Mouse (Mus musculus) forebrain, embryonic 10.5 days (tissue): ENCODE data around the gene Borcs8. TPM values are rescaled to one million over a fixed set of nuclear protein-coding genes. Genes with fewer than 3 reads are reported as not detected.

Experiments
- DNase-seq: peaks from one replicate; pipeline ENCODE4 v3.0.0-alpha.2; 2017; ENCODE audit warnings: low spot score; ENCODE audit errors: extremely low spot score
- H3K27ac ChIP-seq: fragments of 300-500 bp; sonication (generic); 2 replicates; pipeline ENCODE4 v1.5.1; 2016; ENCODE audit warnings: mild to moderate bottlenecking
- H3K27me3 ChIP-seq: fragments of 300-500 bp; sonication (generic); 2 replicates; pipeline ENCODE4 v1.6.1; 2016; ENCODE audit warnings: mild to moderate bottlenecking; ENCODE audit not compliant: poor library complexity, severe bottlenecking
- H3K36me3 ChIP-seq: fragments of 300-500 bp; sonication (generic); replicated peaks from 2 replicates; pipeline ENCODE4 v1.6.1; 2016; ENCODE audit warnings: mild to moderate bottlenecking, moderate library complexity
- H3K4me1 ChIP-seq: fragments of 300-500 bp; sonication (generic); 2 replicates; pipeline ENCODE4 v1.6.1; 2016
- H3K4me3 ChIP-seq: fragments of 300-500 bp; sonication (generic); 2 replicates; pipeline ENCODE4 v1.5.1; 2016; ENCODE audit warnings: mild to moderate bottlenecking, moderate library complexity
- H3K9me3 ChIP-seq: fragments of 300-500 bp; sonication (generic); 2 replicates; pipeline ENCODE4 v1.6.1; 2016; ENCODE audit warnings: mild to moderate bottlenecking, moderate library complexity
- WGBS: fragments of 180-500 bp; shearing (Covaris S2); methylation state at CpG from one replicate; pipeline ENCODE4 v1.1.7; 2016; 5-methylcytosine and 5-hydroxymethylcytosine counted together
- polyA plus RNA-seq: library from polyadenylated mRNA; unstranded; fragments of >200 nt; fragmentation: Nextera tagmentation; extraction: Ambion mirVana; gene quantifications from 2 replicates; pipeline ENCODE4 v1.2.1, GENCODE M21; 2016

Borcs8 gene
- polyA plus RNA-seq, 1 experiment from 2014 or later: 41.6 TPM

- Histone ChIP-seq H3K4me3 (peak overlapping the region; percentile 65; the same call in 1 of the 2 replicates), H3K27ac (no peak overlapping the region), H3K9me3 (no peaks in the 10 kb centered on the region), H3K36me3 (peaks cover 15% of the 10 kb centered on the region), H3K4me1 (peaks cover 39% of the 10 kb centered on the region), H3K27me3 (peaks cover 13% of the 10 kb centered on the region)
- no peak for DNase-seq
- 93% methylated on average over 7 of the region's 7 CpGs for WGBS
Observed at GRCm38 (mm10) chr8:70171240-70171639, 31.9 kb downstream of the Borcs8 start.

GRCm38 (mm10) chr8:70172043-70172681 is 32.9 kb downstream of the Borcs8 start, which contains the start of gene Tmem161a:
Gene Tmem161a (plus strand): TSS chr8:70172356.
- peak; percentile 89 for DNase-seq
- Histone ChIP-seq H3K4me1 (peaks cover 30% of the 10 kb centered on the region), H3K9me3 (no peaks in the 10 kb centered on the region), H3K4me3 (peak within 1 kb of the TSS; percentile 65), H3K27me3 (peaks cover 4% of the 10 kb centered on the region; the same call in 1 of the 2 replicates), H3K36me3 (peaks cover 25% of the 10 kb centered on the region), H3K27ac (peak within 1 kb of the TSS; percentile 85)
- WGBS: 3% methylated on average over 27 of the region's 27 CpGs

- Histone ChIP-seq H3K36me3 (peaks cover 35% of the 10 kb centered on the region), H3K4me3 (peak overlapping the region; percentile 65; the same call in 1 of the 2 replicates)
- WGBS: 89% methylated on average over 5 of the region's 5 CpGs
Observed at GRCm38 (mm10) chr8:70173320-70173719, 34.0 kb downstream of the Borcs8 start.

GRCm38 (mm10) chr8:70174079-70174478 is 34.8 kb downstream of the Borcs8 start:
- 93% methylated on average over 7 of the region's 7 CpGs for WGBS

More at GRCm38 (mm10) chr8:70173320-70173719, 34.0 kb downstream of the Borcs8 start:
- Histone ChIP-seq H3K27me3 (no peaks in the 10 kb centered on the region), H3K9me3 (no peaks in the 10 kb centered on the region), H3K27ac (no peak overlapping the region), H3K4me1 (peaks cover 29% of the 10 kb centered on the region)
- DNase-seq: no peak

GRCm38 (mm10) chr8:70178231-70178630 is 38.9 kb downstream of the Borcs8 start:
- H3K4me1 ChIP-seq: peaks cover 17% of the 10 kb centered on the region
- WGBS: 97% methylated on average over 2 of the region's 2 CpGs
- no peak for DNase-seq
- H3K27me3 ChIP-seq: no peaks in the 10 kb centered on the region
- no peaks in the 10 kb centered on the region for H3K9me3 ChIP-seq
- no peak overlapping the region for H3K27ac ChIP-seq
- no peak overlapping the region for H3K4me3 ChIP-seq
- peaks cover 78% of the 10 kb centered on the region for H3K36me3 ChIP-seq

More at GRCm38 (mm10) chr8:70174079-70174478, 34.8 kb downstream of the Borcs8 start:
- no peak for DNase-seq
- H3K36me3 ChIP-seq: peaks cover 43% of the 10 kb centered on the region
- H3K4me1 ChIP-seq: peaks cover 29% of the 10 kb centered on the region
- no peak overlapping the region for H3K27ac ChIP-seq
- H3K4me3 ChIP-seq: no peak overlapping the region
- no peaks in the 10 kb centered on the region for H3K27me3 ChIP-seq
- H3K9me3 ChIP-seq: no peaks in the 10 kb centered on the region

GRCm38 (mm10) chr8:70179082-70179481 is 39.8 kb downstream of the Borcs8 start:
- H3K9me3 ChIP-seq: no peaks in the 10 kb centered on the region
- H3K27me3 ChIP-seq: no peaks in the 10 kb centered on the region
- H3K4me3 ChIP-seq: no peak overlapping the region
- H3K27ac ChIP-seq: no peak overlapping the region
- H3K4me1 ChIP-seq: peaks cover 10% of the 10 kb centered on the region
- no peak for DNase-seq
- 95% methylated on average over 4 of the region's 4 CpGs for WGBS
- peaks cover 83% of the 10 kb centered on the region for H3K36me3 ChIP-seq

- no peak for DNase-seq
- Histone ChIP-seq H3K27me3 (no peaks in the 10 kb centered on the region), H3K4me1 (peaks cover 4% of the 10 kb centered on the region; the same call in 1 of the 2 replicates), H3K36me3 (peaks cover 70% of the 10 kb centered on the region), H3K27ac (0 out of 2 replicates have a peak overlapping the region, but pooled peaks have one; percentile 20), H3K4me3 (no peak overlapping the region), H3K9me3 (no peaks in the 10 kb centered on the region)
- WGBS: 84% methylated on average over 16 of the region's 16 CpGs
Observed at GRCm38 (mm10) chr8:70181212-70181902, 42.1 kb downstream of the Borcs8 start.

- no peaks in the 10 kb centered on the region for H3K9me3 ChIP-seq
- no peaks in the 10 kb centered on the region for H3K27me3 ChIP-seq
- H3K36me3 ChIP-seq: peaks cover 64% of the 10 kb centered on the region
- no peak overlapping the region for H3K27ac ChIP-seq
- H3K4me3 ChIP-seq: no peak overlapping the region
- 68% methylated on average over 2 of the region's 2 CpGs for WGBS
- peaks cover 4% of the 10 kb centered on the region; the same call in 1 of the 2 replicates for H3K4me1 ChIP-seq
- no peak for DNase-seq
Observed at GRCm38 (mm10) chr8:70181903-70182252, 42.6 kb downstream of the Borcs8 start.

- Histone ChIP-seq H3K36me3 (peaks cover 52% of the 10 kb centered on the region), H3K9me3 (no peaks in the 10 kb centered on the region), H3K27ac (no peak overlapping the region), H3K4me1 (peaks cover 4% of the 10 kb centered on the region; the same call in 1 of the 2 replicates), H3K4me3 (no peak overlapping the region), H3K27me3 (no peaks in the 10 kb centered on the region)
- DNase-seq: no peak
- 89% methylated on average over 4 of the region's 4 CpGs for WGBS
Observed at GRCm38 (mm10) chr8:70183194-70183593, 43.9 kb downstream of the Borcs8 start.

GRCm38 (mm10) chr8:70188707-70189106 is 49.4 kb downstream of the Borcs8 start:
- Histone ChIP-seq H3K27ac (no peak overlapping the region), H3K9me3 (no peaks in the 10 kb centered on the region), H3K4me1 (peaks cover 27% of the 10 kb centered on the region), H3K36me3 (0 out of 2 replicates have a peak, but pooled peaks cover 3% of the 10 kb centered on the region), H3K27me3 (no peaks in the 10 kb centered on the region), H3K4me3 (no peak overlapping the region)
- no peak for DNase-seq
- 69% methylated on average over 7 of the region's 7 CpGs for WGBS

GRCm38 (mm10) chr8:70193238-70193637 is 53.9 kb downstream of the Borcs8 start:
- 70% methylated on average over 5 of the region's 5 CpGs for WGBS
- Histone ChIP-seq H3K4me3 (no peak overlapping the region), H3K27me3 (no peaks in the 10 kb centered on the region), H3K4me1 (peaks cover 34% of the 10 kb centered on the region), H3K27ac (no peak overlapping the region), H3K9me3 (no peaks in the 10 kb centered on the region), H3K36me3 (no peaks in the 10 kb centered on the region)
- no peak for DNase-seq

GRCm38 (mm10) chr8:70194191-70194590 is 54.9 kb downstream of the Borcs8 start:
- Histone ChIP-seq H3K36me3 (no peaks in the 10 kb centered on the region), H3K27me3 (no peaks in the 10 kb centered on the region), H3K4me3 (no peak overlapping the region), H3K27ac (no peak overlapping the region), H3K9me3 (no peaks in the 10 kb centered on the region), H3K4me1 (peaks cover 35% of the 10 kb centered on the region)
- no peak for DNase-seq
- WGBS: 81% methylated on average over 3 of the region's 3 CpGs

GRCm38 (mm10) chr8:70195762-70196161 is 56.5 kb downstream of the Borcs8 start:
- Histone ChIP-seq H3K27me3 (no peaks in the 10 kb centered on the region), H3K27ac (no peak overlapping the region), H3K36me3 (no peaks in the 10 kb centered on the region), H3K4me1 (peaks cover 26% of the 10 kb centered on the region), H3K9me3 (no peaks in the 10 kb centered on the region), H3K4me3 (no peak overlapping the region)
- no peak for DNase-seq
- WGBS: 83% methylated on average over 2 of the region's 2 CpGs
